Comparison of ENCODE assay signal across 10 mouse cellular contexts in the genomic region with DNA sequence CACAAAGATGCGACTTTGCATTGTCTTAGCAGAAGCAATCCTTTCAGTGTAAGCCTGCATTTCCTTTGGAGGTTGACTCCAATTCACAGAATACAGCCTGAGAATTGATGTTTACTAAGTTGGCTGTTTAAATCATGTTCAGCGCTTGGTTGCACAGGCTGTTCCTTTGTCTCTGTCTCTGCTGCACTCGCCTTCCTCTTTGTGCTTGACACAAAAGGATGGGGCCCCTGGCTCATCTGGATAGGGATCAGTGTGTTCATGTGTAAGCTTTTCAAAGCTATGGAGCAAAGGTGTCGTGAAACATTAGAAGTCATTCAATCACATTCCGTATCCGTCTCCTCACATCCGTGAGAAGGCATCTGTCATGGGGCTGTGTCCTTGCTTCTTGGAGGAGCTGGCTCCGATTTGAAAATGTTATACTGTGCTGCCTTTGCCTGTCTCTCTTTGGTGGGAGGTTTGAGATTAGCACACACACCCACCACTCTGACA.
DNase-seq lines count a peak whose midpoint lies in the region; ATAC-seq lines count a peak whose summit lies in the region.
"Had no signal": no experiment of that assay in that cellular context is flagged by ENCODE, and none has a peak within 500 bp of the region (broad histone marks: within the 10 kb centered on the region; RNA-seq: fewer than 3 reads in every experiment).

No protein-coding gene starts in this region.

- H3K9me3 ChIP-seq in hindbrain, embryonic 16.5 days (ENCODE audit: control insufficient read depth, low read length): no peaks in the 10 kb centered on the region
- H3K9me3 ChIP-seq: liver, embryonic 13.5 days had no signal

- intact Hi-C loops in heart, postnatal 10 days (cut with DNase I): loop anchor here (2.0 to 5.0 kb wide), 3 partner anchors 65 to 408 kb away; a partner anchor contains a TSS
- intact Hi-C loops in gastrocnemius, postnatal 14 days (cut with DNase I; ENCODE audit: low total_unique reads): loop anchor here (5.0 to 10.0 kb wide), 2 partner anchors 355 to 418 kb away; a partner anchor contains a TSS

- peak overlapping the region; percentile 37; the same call in 1 of the 2 replicates for H3K9ac ChIP-seq in hindbrain, embryonic 16.5 days (ENCODE audit: low read depth, low read length)
- H3K9ac ChIP-seq: liver, embryonic 13.5 days had no signal

- H3K27me3 ChIP-seq in hindbrain, embryonic 16.5 days (replicated peaks; ENCODE audit: control insufficient read depth, insufficient read depth, low read length): no peaks in the 10 kb centered on the region
- H3K27me3 ChIP-seq: liver, embryonic 13.5 days had no signal

- no peaks in the 10 kb centered on the region for H3K36me3 ChIP-seq in hindbrain, embryonic 16.5 days (ENCODE audit: control insufficient read depth, insufficient read depth, low read length)
- H3K36me3 ChIP-seq: liver, embryonic 13.5 days had no signal

- H3K4me3 ChIP-seq in hindbrain, embryonic 16.5 days (ENCODE audit: low read length): no peak overlapping the region
- H3K4me3 ChIP-seq: liver, embryonic 13.5 days had no signal

- H3K4me1 ChIP-seq in hindbrain, embryonic 16.5 days (ENCODE audit: control insufficient read depth, insufficient read depth, low read depth, low read length): peaks cover 10% of the 10 kb centered on the region
- H3K4me1 ChIP-seq: liver, embryonic 13.5 days had no signal

- ATAC-seq in hindbrain, embryonic 16.5 days: peak; percentile 80

- 17% methylated on average over 8 of the region's 8 CpGs for WGBS in hindbrain, embryonic 16.5 days

- peak; percentile 66 for DNase-seq in heart, adult 11 months
- DNase-seq in heart, postnatal 10 days: no peak
- DNase-seq in right cerebral cortex, postnatal 4 days: peak; percentile 9
- DNase-seq in right cerebral cortex, postnatal 10 days (ENCODE audit: low spot score in 2 of 2): no peak
- DNase-seq in retina, postnatal 1 day: peak; percentile 85
- DNase-seq in frontal cortex, postnatal 36 days (ENCODE audit: low spot score in 2 of 2): no peak
- no peak for DNase-seq in gastrocnemius, postnatal 14 days
- DNase-seq: cerebellum, adult 11-12 months; liver, embryonic 13.5 days had no signal

- H3K27ac ChIP-seq in hindbrain, embryonic 16.5 days (ENCODE audit: low read depth, low read length): peak overlapping the region; percentile 55
- H3K27ac ChIP-seq: liver, embryonic 13.5 days had no signal

- H3K4me2 ChIP-seq in hindbrain, embryonic 16.5 days (ENCODE audit: low read length): peak overlapping the region; percentile 19
- H3K4me2 ChIP-seq: liver, embryonic 13.5 days had no signal

Comparison
In these comparisons a context has a peak if more than half of its experiments do, and no peak if none do; other contexts are left out.
1. DNase-seq: peak in heart, adult 11 months (single experiment), right cerebral cortex, postnatal 4 days (single experiment) and retina, postnatal 1 day (single experiment); none in heart, postnatal 10 days (0 of 2), right cerebral cortex, postnatal 10 days (0 of 2), frontal cortex, postnatal 36 days (0 of 2) and gastrocnemius, postnatal 14 days (single experiment).